Comparison of ENCODE assay signal across 36 mouse cellular contexts in the genomic region with DNA sequence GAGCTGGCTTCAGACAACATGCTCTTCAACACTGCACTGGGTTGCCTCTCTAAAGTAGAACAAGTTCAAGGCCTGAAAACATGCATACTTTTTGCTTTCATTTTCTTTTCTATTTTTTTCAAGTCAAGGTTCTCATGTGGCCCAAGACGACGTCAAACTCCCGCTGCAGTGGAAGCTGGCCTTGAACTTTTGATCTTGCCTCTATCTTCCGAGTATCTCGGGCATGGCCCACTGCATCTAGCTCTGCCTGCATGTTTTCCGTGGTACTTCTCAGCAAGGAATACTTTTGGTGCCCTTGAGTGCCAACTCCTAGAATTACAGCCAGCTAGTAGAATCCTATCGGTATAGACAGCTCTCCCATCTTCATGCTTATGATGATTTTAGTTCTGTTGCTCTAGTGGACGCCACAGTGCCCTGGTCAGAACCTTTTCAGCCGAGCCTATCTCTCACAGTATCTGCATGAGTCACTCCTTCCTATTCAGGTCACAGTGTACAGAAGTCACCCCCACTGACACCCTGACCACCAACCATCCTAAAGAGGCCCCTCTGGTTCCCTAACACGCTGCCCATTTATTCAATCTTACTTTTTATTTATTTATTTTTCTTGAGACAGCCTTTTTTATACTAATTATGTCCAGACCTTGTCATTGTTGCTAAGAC. TPM values are rescaled to one million over a fixed set of nuclear protein-coding genes. Genes with fewer than 3 reads are reported as not detected.
A peak's percentile ranks its signal among the peaks of the same experiment; 100 is the strongest.
DNase-seq lines count a peak whose midpoint lies in the region; ATAC-seq lines count a peak whose summit lies in the region.
"Had no signal": no experiment of that assay in that cellular context is flagged by ENCODE, and none has a peak within 500 bp of the region (broad histone marks: within the 10 kb centered on the region; RNA-seq: fewer than 3 reads in every experiment).

No protein-coding gene starts in this region.

- H3K4me3 ChIP-seq in hindbrain, embryonic 11.5 days (ENCODE audit: low read depth, low read length): no peak overlapping the region
- H3K4me3 ChIP-seq in midbrain, embryonic 11.5 days (ENCODE audit: low read depth, low read length): no peak overlapping the region
- H3K4me3 ChIP-seq: embryonic facial prominence, embryonic 10.5 days; embryonic facial prominence, embryonic 15.5 days; forebrain, embryonic 13.5 days; heart, adult 2 months; hindbrain, embryonic 12.5 days; limb, embryonic 10.5 days; limb, embryonic 15.5 days; liver, embryonic 13.5 days; myocyte; neural tube, embryonic 13.5 days had no signal

- peak; percentile 34; the same call in 1 of the 2 replicates for ATAC-seq in granulocyte monocyte progenitor cell, adult 5-6 weeks (replicated peaks; ENCODE audit: poor library complexity, severe bottlenecking)
- no peak for ATAC-seq in hindbrain, embryonic 11.5 days (ENCODE audit: low FRiP score)
- ATAC-seq in midbrain, embryonic 11.5 days (ENCODE audit: low FRiP score): no peak
- ATAC-seq: forebrain, embryonic 13.5 days; intestine, embryonic 16.5 days; lung, postnatal 0 days; midbrain, embryonic 16.5 days had no signal

- no peaks in the 10 kb centered on the region for H3K27me3 ChIP-seq in hindbrain, embryonic 11.5 days (ENCODE audit: control insufficient read depth, insufficient read depth, low read length)
- no peaks in the 10 kb centered on the region for H3K27me3 ChIP-seq in midbrain, embryonic 11.5 days (ENCODE audit: control insufficient read depth, insufficient read depth, low read length)
- H3K27me3 ChIP-seq: embryonic facial prominence, embryonic 15.5 days; forebrain, embryonic 13.5 days; hindbrain, embryonic 12.5 days; limb, embryonic 15.5 days; liver, embryonic 13.5 days; neural tube, embryonic 13.5 days had no signal

- H3K27ac ChIP-seq in hindbrain, embryonic 11.5 days (ENCODE audit: low read depth, low read length): no peak overlapping the region
- no peak overlapping the region for H3K27ac ChIP-seq in midbrain, embryonic 11.5 days (ENCODE audit: low read depth, low read length)
- H3K27ac ChIP-seq: embryonic facial prominence, embryonic 10.5 days; embryonic facial prominence, embryonic 15.5 days; forebrain, embryonic 13.5 days; heart, adult 2 months; hindbrain, embryonic 12.5 days; kidney, postnatal 0 days; limb, embryonic 10.5 days; limb, embryonic 15.5 days; liver, embryonic 13.5 days; neural tube, embryonic 13.5 days; stomach, postnatal 0 days had no signal

- no peak overlapping the region for H3K9ac ChIP-seq in hindbrain, embryonic 11.5 days (ENCODE audit: low read depth, low read length)
- no peak overlapping the region for H3K9ac ChIP-seq in midbrain, embryonic 11.5 days (ENCODE audit: low read length)
- H3K9ac ChIP-seq: embryonic facial prominence, embryonic 15.5 days; forebrain, embryonic 13.5 days; hindbrain, embryonic 12.5 days; limb, embryonic 15.5 days; liver, embryonic 13.5 days; neural tube, embryonic 13.5 days had no signal

- 94% methylated on average over 10 of the region's 10 CpGs for WGBS in hindbrain, embryonic 11.5 days
- WGBS in midbrain, embryonic 11.5 days: 91% methylated on average over 10 of the region's 10 CpGs

- H3K4me1 ChIP-seq in hindbrain, embryonic 11.5 days (replicated peaks; ENCODE audit: control insufficient read depth, insufficient read depth, low read length): no peaks in the 10 kb centered on the region
- H3K4me1 ChIP-seq in midbrain, embryonic 11.5 days (ENCODE audit: control insufficient read depth, insufficient read depth, low read length): no peaks in the 10 kb centered on the region
- H3K4me1 ChIP-seq: embryonic facial prominence, embryonic 10.5 days; embryonic facial prominence, embryonic 15.5 days; forebrain, embryonic 13.5 days; hindbrain, embryonic 12.5 days; limb, embryonic 10.5 days; limb, embryonic 15.5 days; neural tube, embryonic 13.5 days had no signal

- peak; percentile 41 for DNase-seq in ovary, adult 18-20 months (ENCODE audit: low spot score)
- no peak for DNase-seq in ovary, postnatal 14 days (ENCODE audit: low spot score)
- peak; percentile 52 for DNase-seq in adrenal gland, adult 8-10 months
- no peak for DNase-seq in hindbrain, embryonic 11.5 days (ENCODE audit: low spot score)
- no peak for DNase-seq in layer of hippocampus, adult 18-20 months (ENCODE audit: low spot score in 2 of 2)
- DNase-seq in midbrain, embryonic 11.5 days (ENCODE audit: low spot score, missing footprints): no peak
- DNase-seq: cerebellum, adult 2 months; cerebellum, postnatal 14 days; gastrocnemius, postnatal 25 days; heart, adult 2 months; heart, postnatal 14 days; kidney, adult 8-10 months; kidney, postnatal 4 days; layer of hippocampus, postnatal 36 days; liver, embryonic 13.5 days; lung, adult 18-20 months; lung, postnatal 4 days; right cerebral cortex, adult 18-20 months; spleen, adult 18-20 months; thymus, adult 18-20 months; thymus, postnatal 25 days had no signal

- no peaks in the 10 kb centered on the region for H3K9me3 ChIP-seq in hindbrain, embryonic 11.5 days (ENCODE audit: control insufficient read depth, low read length)
- H3K9me3 ChIP-seq in midbrain, embryonic 11.5 days (ENCODE audit: control insufficient read depth, low read length): no peaks in the 10 kb centered on the region
- H3K9me3 ChIP-seq: embryonic facial prominence, embryonic 10.5 days; embryonic facial prominence, embryonic 15.5 days; forebrain, embryonic 13.5 days; G1E; hindbrain, embryonic 12.5 days; limb, embryonic 10.5 days; limb, embryonic 15.5 days; liver, embryonic 13.5 days; neural tube, embryonic 13.5 days had no signal

- H3K36me3 ChIP-seq in hindbrain, embryonic 11.5 days (ENCODE audit: control insufficient read depth, insufficient read depth, low read length): no peaks in the 10 kb centered on the region
- H3K36me3 ChIP-seq in midbrain, embryonic 11.5 days (ENCODE audit: control insufficient read depth, insufficient read depth, low read length): no peaks in the 10 kb centered on the region
- H3K36me3 ChIP-seq: embryonic facial prominence, embryonic 15.5 days had no signal

- no peak overlapping the region for H3K4me2 ChIP-seq in hindbrain, embryonic 11.5 days (replicated peaks; ENCODE audit: low read depth, low read length)
- no peak overlapping the region for H3K4me2 ChIP-seq in midbrain, embryonic 11.5 days
- H3K4me2 ChIP-seq: embryonic facial prominence, embryonic 15.5 days; forebrain, embryonic 13.5 days; hindbrain, embryonic 12.5 days; limb, embryonic 15.5 days; liver, embryonic 13.5 days; neural tube, embryonic 13.5 days had no signal

RNA-seq across cellular contexts. Expression of gene Wdr89, which starts 33.4 kb away (rescaled TPM):
- total RNA-seq in adrenal gland, adult 8-10 months (2022): 1 to 10 TPM; 4.8 to 5.9 (median 5.5) TPM
- total RNA-seq in granulocyte monocyte progenitor cell, adult 5-6 weeks (2014; fragmentation: Nextera tagmentation): 12.7 and 16.5 TPM in 2 replicates
- 22.5 and 38.8 TPM in 2 replicates for total RNA-seq in granulocyte monocyte progenitor cell, adult 5-6 weeks (2017)
- polyA plus RNA-seq in hindbrain, embryonic 11.5 days (2014; fragmentation: Nextera tagmentation; extraction: Ambion mirVana): 9.3 and 10.5 TPM in 2 replicates
- 1 to 10 TPM; 3.5 to 3.8 TPM for total RNA-seq in layer of hippocampus, adult 18-20 months (2021)
- 10.5 and 11.1 TPM in 2 replicates for polyA plus RNA-seq in midbrain, embryonic 11.5 days (2014; fragmentation: Nextera tagmentation; extraction: Ambion mirVana)

RNA-seq across cellular contexts. Expression of gene Ppp2r5e, which starts 39.9 kb away (rescaled TPM):
- total RNA-seq in adrenal gland, adult 8-10 months (2022): 10 to 100 TPM; 50.9 to 58.1 (median 51.5) TPM
- 20.9 and 22.4 TPM in 2 replicates for total RNA-seq in granulocyte monocyte progenitor cell, adult 5-6 weeks (2014; fragmentation: Nextera tagmentation)
- total RNA-seq in granulocyte monocyte progenitor cell, adult 5-6 weeks (2017): 11.2 and 12.9 TPM in 2 replicates
- 21.8 and 23.3 TPM in 2 replicates for polyA plus RNA-seq in hindbrain, embryonic 11.5 days (2014; fragmentation: Nextera tagmentation; extraction: Ambion mirVana)
- 10 to 100 TPM; 79.2 to 79.8 TPM for total RNA-seq in layer of hippocampus, adult 18-20 months (2021)
- 22.3 and 24.7 TPM in 2 replicates for polyA plus RNA-seq in midbrain, embryonic 11.5 days (2014; fragmentation: Nextera tagmentation; extraction: Ambion mirVana)

Comparison
In these comparisons a context has a peak if more than half of its experiments do, and no peak if none do; other contexts are left out.
1. DNase-seq: peak in ovary, adult 18-20 months (single experiment) and adrenal gland, adult 8-10 months (single experiment); none in ovary, postnatal 14 days (single experiment), hindbrain, embryonic 11.5 days (single experiment), layer of hippocampus, adult 18-20 months (0 of 2) and midbrain, embryonic 11.5 days (single experiment).